Mouse (Mus musculus) telencephalon, adult 2 months (tissue): ENCODE measurements around the gene Cdv3.
A peak's percentile ranks its signal among the peaks of the same experiment; 100 is the strongest.
"Not testable (repeated sequence)": the region's sequence is repeated elsewhere in the genome, so short reads cannot be mapped to it uniquely, and the experiment has no call there.

Experiments
- DNase-seq: peaks from one replicate; pipeline ENCODE4 v3.0.0-alpha.2; 2011; ENCODE audit warnings: low read depth, low spot score

The Cdv3 gene

DNA sequence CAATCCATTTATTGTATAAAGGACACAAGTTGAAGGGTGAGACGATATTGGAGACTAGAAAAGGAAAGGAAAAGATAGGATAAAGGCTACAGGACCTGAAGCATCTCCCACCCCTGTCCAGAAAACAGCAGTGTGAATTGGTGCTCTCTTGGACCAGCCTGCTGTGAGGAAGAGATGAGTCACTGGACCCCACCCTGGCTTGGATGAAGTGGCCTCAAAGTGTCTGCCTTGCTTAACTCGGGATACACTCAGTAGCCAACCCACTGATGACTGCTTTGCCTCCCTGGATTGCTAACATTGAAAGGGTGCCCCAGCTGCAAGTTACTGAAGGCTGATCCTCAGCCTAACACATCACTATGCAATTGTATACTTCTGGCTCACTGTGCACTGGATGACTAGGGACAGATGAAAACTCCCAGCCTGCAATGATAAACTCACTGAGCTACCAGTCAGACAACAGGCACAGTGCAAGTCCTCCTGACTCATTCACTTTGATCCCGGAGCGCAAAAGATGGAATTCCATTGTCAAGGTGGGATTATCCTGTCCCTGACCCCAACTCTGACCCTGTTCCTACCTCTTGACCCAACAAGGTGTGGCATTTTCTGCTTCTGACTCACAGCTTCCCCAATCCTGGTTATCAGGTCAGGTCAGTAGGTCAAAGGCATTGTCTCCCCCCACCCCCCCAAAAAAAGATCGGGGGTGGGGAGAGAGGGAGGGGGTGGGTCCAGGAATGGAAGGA lies 6.8 kb upstream of the Cdv3 start:
- DNase-seq, result no peak

DNA sequence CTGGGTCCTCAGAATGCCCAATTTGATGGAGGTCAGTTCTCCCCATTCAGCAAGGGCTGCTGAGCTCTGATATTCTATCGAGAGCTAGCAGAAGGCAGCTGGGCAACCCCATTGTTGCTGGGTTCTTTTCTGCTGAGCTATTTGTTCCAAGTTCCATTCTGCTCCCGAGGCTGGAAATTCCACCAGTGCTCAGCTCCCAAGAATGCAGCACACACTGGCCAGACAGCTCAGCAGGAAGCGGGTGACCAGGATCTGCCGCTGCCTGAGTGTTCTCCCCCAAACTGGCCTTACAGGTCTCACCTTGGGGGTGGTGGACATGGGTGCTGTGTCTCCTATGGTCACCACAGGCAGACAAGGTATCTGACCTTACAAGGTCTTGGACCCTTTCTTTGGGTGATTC lies 4.3 kb upstream of the Cdv3 start:
- DNase-seq, result no peak

DNA sequence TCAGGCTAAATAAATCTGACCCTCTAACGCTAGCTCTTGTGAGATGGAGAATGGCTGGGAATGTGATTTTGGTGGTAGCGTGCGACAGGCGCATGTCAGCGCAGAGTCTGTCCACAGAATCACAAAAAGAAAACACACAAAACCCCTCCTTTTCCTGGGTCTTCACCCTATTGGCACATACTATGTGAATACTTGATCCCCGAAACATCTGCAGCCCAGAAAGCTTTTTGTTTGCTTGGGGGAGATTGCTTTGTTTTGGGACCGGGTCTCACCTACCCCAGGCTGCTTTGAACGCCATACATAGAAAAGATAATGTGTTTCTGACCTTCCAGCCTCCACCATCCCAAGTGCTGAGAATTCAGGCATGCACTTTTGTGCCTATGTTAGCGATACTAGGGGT lies 716 bp upstream of the Cdv3 start:
- DNase-seq, result no peak

DNA sequence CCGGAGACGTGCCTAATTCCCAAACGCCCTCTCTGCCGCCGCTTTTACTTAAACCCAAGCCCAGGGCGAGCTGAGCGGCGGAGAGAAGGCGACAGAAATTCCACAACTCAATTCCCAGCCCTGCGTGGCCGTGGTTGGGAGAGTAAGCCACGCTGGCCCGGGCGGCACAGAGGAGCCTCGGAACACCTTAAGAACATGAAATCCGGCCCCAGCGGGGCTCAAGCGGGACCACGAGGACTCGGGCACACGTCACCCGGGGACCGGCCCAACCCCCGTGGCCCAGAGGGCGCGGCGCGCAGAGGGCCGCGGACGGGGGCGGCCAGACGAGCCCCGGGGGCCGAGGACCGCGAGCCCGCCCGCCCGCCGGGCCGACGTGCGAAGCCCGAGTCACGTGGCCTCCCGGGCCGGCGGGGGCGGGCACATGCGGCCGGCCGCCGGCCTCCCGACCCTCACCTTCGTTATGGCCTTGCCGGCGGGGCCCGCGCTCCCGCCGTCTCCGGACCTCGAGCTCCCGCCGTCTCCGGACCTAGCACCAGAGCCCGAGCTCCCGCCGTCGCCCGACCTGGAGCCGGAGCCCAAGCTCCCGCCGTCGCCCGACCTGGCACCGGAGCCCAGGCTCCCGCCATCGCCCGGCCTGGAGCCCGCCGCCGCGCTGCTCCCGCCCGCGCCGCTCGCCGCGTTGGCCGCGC lies 895 bp downstream of the Cdv3 start:
- DNase-seq, result no peak

DNA sequence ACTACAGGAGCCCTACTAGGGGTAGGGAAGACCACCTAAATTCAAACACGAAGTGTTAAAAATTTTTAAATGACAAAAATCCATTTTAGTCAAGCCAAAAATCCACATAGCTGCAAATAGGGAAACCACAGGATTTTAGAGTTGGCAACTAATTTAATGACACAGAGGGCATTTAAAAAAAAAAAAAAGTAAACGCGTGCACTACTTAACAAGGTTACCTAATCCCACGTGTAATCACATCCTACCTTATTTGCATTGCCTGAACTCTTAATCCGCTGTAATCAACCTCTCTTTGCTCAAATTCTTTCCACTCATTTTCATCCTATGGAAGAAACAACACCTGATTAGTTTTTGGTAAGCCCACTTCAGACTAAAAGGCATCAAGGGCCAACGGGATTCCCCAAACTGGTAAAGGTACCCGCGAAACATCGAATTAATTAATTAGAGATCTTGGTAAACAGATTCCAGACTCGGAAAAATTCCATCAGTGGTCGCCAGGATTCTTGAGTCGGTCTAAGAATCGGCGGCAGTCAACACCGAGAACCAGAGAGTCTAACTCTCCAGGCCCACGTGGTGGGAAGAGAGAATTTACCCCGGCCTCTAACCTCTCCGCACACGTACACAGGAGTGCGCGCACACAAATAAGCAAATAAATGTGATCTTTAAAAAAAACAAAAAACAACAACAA lies 1.8 kb downstream of the Cdv3 start:
- no peak for DNase-seq

DNA sequence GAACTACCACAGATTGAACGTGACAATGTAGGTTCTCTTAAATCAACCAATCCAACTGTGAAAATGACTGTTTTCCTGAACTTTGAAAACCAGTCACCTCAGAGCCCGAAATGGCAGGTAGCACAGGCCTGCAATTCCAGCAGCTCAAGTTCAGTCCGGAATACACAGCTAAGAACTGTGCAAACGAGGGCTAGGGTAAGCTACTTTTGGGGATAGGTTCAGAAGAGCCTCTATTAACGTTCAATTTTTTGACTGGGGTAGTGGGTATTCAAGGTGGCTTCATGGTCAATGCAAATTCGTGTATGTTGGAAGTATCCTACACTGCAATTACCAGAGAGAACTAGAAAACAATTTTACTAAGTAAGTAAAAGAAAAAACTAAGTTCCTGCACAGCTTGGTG lies 2.6 kb downstream of the Cdv3 start:
- DNase-seq, result no peak

DNA sequence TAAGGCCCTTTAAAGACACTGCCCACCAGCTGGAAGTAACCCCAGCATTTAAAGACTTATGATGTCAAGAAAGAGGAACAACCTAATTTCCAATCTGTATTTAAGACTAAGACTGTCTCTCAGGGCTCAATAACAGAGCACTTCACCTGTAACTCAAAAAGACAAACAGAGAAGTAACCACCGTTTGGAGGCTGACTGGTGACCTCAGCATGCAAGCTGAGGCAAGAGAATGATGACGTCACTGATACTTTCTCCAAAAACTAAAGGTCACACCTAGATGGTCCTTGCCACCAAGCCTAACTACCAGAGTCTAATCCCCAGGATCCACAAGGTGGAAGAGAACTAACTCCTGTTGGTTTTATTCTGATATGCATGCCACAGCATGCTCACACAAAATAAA lies 5.0 kb downstream of the Cdv3 start:
- no peak for DNase-seq

DNA sequence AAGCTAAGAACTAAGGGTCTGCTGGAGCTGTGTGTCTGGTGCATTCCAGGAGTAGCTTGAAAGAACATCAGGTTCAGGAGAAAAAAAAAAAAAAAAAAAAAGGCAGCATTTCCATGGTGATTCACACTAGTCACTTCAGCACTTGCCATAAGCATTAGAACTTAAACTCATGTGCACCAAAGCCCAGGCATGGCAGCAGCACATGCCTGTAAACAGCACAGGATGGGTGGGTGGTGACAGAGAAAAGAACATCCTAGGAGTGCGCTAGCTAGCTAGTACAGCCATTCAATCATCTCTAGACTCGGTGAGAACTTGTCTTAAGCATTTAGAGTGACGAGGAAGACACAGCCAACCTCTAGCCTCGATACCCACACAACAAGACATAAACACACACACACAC lies 7.1 kb downstream of the Cdv3 start:
- peak; percentile 29 for DNase-seq

DNA sequence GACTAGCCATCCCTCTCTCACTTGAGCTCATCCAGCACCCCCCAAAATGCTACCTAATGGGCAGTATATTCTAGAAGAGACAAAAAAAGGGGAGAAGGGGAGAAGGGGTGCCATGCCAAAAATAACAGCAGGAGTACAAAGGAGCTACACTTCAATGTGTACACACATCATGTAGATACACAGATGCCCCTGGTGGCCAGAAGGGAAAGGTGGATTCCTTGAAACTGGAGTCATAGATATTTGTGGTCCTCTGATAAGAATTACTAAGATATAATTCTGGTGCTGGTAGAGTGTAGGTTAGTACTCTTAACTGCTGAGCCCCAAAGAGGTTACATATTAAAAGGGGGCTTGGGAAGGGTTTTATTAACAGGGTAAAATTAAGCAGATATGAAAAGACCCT lies 7.7 kb downstream of the Cdv3 start:
- no peak for DNase-seq

DNA sequence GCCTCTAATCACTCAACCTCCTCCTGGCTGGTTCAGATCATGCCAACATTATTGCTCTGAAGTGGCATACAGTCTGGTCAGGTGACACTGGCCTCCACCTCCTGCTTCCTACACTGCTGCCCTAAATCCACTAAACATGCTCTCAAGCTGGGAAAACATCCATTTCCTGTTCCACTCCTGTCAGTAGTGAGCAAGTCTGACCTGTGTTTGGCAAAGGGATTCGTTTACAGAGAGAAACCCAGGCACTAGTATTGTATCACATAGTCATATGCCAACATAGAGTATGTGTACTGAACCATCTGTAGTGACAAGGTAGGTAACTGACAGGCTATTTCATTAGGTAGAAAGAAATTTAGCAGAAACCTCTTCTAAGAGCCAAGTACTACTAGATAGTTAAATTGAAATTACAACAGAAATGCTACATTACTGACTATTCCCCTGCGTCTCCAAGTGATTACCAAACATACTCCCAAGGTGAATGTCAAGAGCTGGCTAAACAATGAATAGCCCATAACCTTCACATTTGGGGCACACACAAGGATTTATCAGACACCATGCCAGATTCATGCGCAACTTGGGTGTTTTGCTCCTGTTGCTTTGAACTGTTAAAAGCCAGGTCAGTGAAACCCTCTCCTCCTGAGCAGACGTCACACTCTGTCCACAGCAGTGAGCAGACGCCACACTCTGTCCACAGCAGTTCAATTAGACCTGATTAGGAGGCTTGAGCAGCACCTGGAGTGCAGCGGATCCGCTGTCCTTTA lies 12.0 kb downstream of the Cdv3 start:
- DNase-seq, result not testable (repeated sequence)

DNA sequence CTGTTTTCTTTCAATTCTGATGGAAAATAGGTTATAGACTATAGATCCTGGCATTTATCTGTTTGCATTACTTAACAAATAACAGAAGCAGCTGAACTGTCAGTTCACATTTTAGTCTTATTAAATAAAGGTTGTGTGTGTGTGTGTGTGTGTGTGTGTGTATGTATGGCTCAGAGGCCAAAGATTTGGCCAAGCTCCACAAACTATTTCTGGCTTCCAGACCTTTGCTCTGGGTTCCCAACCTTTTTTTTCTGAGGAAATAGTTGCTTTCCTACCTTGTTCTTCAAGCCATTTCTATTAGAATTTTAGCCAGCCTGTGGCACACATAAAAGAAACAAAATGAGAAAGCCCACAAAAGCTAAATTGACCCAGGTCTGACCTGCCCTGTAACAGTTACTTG lies 16.8 kb downstream of the Cdv3 start:
- no peak for DNase-seq

DNA sequence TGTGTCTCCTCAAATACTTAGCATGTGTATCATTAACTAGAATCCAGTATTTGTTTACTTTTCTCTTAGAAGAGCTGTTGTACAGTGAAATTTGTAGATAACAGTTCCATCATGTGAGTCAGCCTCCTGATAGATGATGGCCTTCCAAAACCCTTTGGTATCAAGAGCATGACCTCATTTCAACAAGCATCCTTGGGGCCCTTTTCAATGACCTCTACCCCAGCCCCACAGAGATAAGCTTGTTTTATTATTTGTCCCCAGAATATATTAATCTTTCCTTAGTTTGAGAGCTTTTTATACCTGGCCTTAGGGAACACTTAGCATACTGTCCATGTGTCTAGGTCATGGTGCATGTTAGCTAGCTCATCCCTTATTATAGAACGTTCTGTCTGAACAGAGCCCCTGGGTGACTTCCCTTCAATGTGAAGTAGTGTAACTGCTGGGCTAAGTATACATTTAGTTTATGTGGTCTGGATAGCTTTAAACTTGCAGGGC lies 17.6 kb downstream of the Cdv3 start:
- DNase-seq, result no peak

DNA sequence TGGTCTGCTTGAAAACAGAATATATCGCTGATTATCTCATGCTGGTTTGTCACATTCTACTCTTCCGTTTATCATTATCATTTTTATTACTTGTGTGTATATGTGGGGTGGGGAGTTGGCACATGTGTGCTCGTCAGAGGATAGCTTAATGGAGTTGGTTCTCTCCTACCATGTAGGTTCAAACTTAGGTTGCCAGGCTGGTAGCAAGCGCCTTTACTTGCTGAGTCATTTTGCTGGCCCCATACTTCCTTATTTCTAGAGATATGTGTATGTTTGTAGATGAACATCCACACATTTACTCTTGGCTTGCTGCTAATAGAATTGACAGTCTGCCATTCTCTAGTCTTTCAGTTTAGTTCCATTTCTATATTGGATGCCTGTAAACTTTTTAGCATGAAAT lies 18.6 kb downstream of the Cdv3 start:
- DNase-seq, result no peak

DNA sequence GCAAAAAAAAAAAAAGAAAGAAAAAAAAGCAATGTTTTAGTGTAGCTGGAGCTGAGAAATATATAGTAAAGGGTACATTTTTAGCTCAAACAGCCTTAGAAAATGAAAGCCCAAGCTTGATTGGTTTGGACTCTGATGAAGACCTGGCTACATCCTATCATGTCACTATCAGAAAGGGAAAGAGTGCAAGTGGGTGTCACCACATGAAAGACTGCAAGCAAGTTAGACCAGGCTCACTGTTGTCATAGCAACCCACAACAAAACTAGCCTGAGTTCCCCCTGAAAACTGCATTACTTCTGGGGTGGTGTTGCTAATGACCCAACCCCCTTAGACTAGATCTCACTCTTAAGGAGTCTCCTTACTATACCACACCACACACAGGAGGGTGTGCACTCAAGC lies 28.7 kb downstream of the Cdv3 start:
- DNase-seq, result no peak

DNA sequence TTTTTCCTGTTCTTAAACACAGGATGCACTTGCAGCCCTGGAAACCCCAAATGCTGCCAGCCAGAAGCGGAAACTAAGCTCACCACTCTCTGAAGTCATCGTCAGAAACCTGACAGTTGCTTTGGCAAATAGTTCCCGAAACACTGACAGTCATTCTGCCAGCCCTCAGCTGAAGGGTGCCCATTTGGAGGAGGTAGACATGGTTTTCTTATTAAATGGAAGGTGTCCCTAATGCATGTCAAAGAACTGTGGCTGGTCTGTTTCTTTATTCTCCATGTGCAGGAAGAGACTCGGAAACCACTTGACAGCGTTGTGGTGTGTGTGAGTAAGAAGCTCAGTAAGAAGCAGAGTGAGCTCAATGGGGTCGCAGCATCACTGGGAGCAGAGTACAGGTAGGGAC lies 33.0 kb downstream of the Cdv3 start:
- no peak for DNase-seq

DNA sequence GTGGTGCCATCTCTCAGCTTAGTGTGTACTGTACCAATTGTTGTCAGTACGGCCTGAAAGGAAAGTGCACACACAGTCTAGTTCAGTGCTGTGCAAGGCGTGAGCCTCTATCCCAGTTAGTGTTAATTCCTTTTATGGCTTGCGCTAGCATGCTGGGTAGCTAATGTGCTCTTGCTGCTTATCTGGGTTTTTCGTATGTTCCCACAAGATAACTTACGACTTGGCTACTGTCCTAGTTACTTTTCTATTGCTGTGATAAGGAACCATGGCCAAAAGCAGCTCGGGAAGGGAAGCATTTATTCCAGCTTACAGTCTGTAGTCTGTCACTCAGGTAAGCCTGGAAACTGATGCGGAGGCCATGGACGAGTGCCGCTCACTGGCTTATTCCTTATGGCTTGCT lies 39.2 kb downstream of the Cdv3 start:
- DNase-seq, result no peak

DNA sequence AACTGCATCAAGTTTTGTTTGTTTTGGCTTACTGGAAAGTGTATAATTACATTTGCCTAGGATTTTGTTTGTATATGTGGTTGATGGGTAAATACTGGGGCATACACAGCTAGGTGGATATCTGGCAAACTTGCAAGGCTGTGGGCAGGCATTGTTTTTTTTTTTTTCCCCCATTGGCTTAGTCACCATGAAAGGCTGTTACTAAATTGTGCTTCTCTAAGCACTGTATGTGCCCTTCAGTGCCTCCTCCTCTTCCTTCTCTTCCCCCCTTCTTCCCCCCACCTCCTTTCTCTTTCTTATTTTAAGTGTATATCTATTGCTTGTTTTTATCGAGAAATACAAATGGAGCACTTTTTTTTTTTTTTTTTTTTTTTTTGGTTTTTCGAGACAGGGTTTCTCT lies 41.0 kb downstream of the Cdv3 start:
- no peak for DNase-seq

DNA sequence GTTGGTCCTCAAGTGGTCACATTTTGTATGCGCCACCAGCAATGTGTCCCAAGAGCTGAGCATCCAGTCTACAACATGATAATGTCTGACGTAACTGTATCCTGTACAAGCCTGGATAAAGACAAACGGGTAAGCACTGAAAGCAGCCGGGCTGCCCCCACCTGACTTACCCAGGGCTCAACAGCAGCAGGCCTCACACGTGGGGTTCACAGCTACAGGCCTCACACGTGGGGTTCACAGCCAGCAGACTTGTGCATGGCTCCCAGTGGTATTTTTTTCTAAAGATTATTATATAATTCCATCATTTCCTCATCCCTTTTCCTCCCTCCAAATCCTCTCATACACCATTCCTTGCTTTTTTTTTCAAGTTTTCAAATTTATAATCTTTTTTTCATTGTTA lies 55.8 kb downstream of the Cdv3 start:
- DNase-seq, result no peak

DNA sequence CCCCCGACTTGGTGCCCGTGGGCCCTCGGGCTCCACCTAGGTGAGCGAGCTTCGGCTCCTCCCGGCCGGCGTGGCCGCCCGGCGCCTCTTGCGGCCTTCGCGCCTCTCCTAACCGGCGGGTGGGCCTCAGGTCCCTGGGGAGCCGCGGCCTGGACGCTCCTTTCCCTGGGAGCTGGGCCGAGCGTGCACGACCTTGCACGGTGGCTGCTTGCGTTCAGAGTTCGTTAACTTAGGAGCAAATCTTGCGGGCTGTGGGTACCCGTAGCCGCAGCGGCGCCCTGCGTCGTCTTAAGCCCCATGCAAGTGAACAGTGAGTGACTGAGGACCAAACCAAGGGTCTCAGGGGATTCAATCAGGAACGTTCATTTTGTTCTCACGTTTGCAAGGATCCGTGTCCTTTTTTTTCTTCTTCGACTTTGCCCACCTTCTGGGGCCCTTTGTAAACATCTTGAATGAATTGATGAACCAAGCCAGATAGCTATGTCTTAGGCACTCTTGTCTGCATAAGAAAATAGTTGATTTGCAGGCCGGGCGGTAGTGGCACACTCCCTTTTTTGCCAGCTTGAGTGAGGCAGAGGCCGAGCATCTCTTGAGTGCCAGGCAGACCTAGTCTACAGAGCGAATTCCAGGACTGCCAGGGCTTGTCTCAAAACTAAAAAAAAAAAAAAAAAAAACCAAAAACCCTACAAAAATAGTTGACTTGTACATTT lies 60.2 kb downstream of the Cdv3 start:
- no peak for DNase-seq

DNA sequence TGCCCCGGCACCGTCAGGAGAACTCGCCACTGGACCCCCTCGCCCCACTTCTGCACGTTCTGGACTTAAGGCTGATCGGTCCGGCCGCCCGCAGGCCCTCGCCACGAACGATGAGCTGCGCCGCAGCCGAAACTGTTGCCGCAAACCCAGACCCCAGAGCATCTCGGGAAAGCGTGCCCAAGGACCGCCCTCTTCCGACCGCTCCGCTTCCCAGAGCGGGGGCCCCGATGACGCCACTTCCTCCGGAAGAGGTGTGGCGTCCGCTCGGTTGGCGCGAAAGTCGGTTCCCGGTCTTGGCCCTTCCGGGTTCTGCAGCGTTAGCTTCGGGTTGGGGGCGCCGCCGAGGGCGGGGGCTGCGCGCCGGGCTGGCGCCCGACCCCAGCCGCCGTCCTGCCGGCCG lies 60.7 kb downstream of the Cdv3 start, which contains the start of the genes 1300017J02Rik and Topbp1:
Gene 1300017J02Rik, minus strand, starts transcription at position 156 of the 400 bp plus-strand sequence.
Gene Topbp1, plus strand, starts transcription at position 289 of the 400 bp plus-strand sequence.
- peak; percentile 88 for DNase-seq
